Mouse (Mus musculus) stomach, postnatal 0 days (tissue): ENCODE measurements around the gene Tenm2.

Experiments used
- CTCF ChIP-seq: IDR thresholded peaks from 2 replicates; pipeline ENCODE4 v1.5.1; 2016; ENCODE audit warnings: antibody characterized with exemption, low read depth, mild to moderate bottlenecking, moderate library complexity
- EP300 ChIP-seq: optimal IDR thresholded peaks from 2 replicates; pipeline ENCODE3; 2016; ENCODE audit warnings: antibody characterized with exemption

GRCm38 (mm10) chr11:36038386-36038785 lies 1197.4 kb downstream of the Tenm2 start:
- TF ChIP-seq CTCF (no peak), EP300 (no peak)
